Mouse (Mus musculus) neural tube, embryonic 14.5 days (tissue): ENCODE data around the gene Msrb1. TPM values are rescaled to one million over a fixed set of nuclear protein-coding genes. Genes with fewer than 3 reads are reported as not detected.
"Not testable (repeated sequence)": the region's sequence is repeated elsewhere in the genome, so short reads cannot be mapped to it uniquely, and the experiment has no call there.

ENCODE experiments used
- ATAC-seq: fragments of 200-750 bp; cut with Nextera tagmentation; 2 replicates; pipeline ENCODE4 v1.8.0; 2017; ENCODE audit warnings: low read depth, mild to moderate bottlenecking, moderate TSS enrichment, moderate library complexity
- H3K27ac ChIP-seq: fragments of 300-500 bp; sonication (generic); 2 replicates; pipeline ENCODE4 v1.5.1; 2014; ENCODE audit warnings: low read depth, mild to moderate bottlenecking, control low read depth, low read length, moderate library complexity, mixed read lengths
- H3K27me3 ChIP-seq: fragments of 300-500 bp; sonication (generic); 2 replicates; pipeline ENCODE4 v1.6.1; 2014; ENCODE audit warnings: low read length; ENCODE audit not compliant: control insufficient read depth, insufficient read depth
- H3K36me3 ChIP-seq: fragments of 300-500 bp; sonication (generic); 2 replicates; pipeline ENCODE4 v1.6.1; 2014; ENCODE audit warnings: low read length, mixed read lengths; ENCODE audit not compliant: control insufficient read depth, insufficient read depth
- H3K4me1 ChIP-seq: fragments of 300-500 bp; sonication (generic); 2 replicates; pipeline ENCODE4 v1.6.1; 2014; ENCODE audit warnings: low read length; ENCODE audit not compliant: control insufficient read depth, insufficient read depth
- H3K4me2 ChIP-seq: fragments of 300-500 bp; sonication (generic); 2 replicates; pipeline ENCODE4 v1.6.1; 2014; ENCODE audit warnings: mild to moderate bottlenecking, low read depth, low read length, control low read depth
- H3K4me3 ChIP-seq: fragments of 300-500 bp; sonication (generic); 2 replicates; pipeline ENCODE4 v1.5.1; 2014; ENCODE audit warnings: low read depth, low read length, control low read depth, mixed read lengths
- H3K9ac ChIP-seq: fragments of 300-500 bp; sonication (generic); replicated peaks from 2 replicates; pipeline ENCODE4 v1.6.1; 2014; ENCODE audit warnings: low read depth, mild to moderate bottlenecking, control low read depth, low read length, mixed read lengths
- H3K9me3 ChIP-seq: fragments of 300-500 bp; sonication (generic); 2 replicates; pipeline ENCODE4 v1.6.1; 2016; ENCODE audit warnings: low read length; ENCODE audit not compliant: control insufficient read depth
- WGBS: fragments of 180-500 bp; shearing (Covaris S2); extraction: QIAGEN DNeasy Blood & Tissue Kit; methylation state at CpG from one replicate; pipeline ENCODE4 v1.1.7; 2014; 5-methylcytosine and 5-hydroxymethylcytosine counted together
- polyA plus RNA-seq: library from polyadenylated mRNA; unstranded; fragments of >200 nt; fragmentation: Nextera tagmentation; extraction: Ambion mirVana; gene quantifications from 2 replicates; pipeline ENCODE4 v1.2.1, GENCODE M21; 2014

The Msrb1 gene
- polyA plus RNA-seq, 1 experiment from 2014 or later = 27.7 TPM

DNA sequence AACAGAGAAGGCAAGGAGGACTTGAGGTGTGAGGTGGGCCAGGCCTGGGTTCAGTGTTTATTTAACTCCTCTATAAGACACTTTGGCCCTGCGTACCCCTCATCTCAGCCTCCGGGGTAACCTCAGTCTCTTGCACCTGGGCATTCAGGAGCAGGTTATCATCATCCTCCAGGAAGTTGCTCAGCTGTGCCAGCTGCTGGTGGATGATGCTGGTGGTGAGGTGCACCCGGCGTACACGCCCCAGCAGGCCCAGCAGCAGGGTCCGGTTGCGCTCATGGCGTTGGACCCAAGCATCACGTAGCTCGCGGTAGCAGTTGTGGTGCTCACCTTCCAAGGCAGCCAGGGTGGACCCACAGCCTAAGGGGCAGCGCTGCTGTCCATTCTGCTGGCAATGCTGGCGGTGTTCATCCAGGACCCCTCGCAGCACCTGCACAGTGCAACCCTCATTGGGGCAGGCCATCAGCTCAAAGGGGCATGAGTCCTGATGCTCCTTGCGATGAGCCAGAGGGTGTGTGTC, 20.2 kb upstream of the Msrb1 start:
- H3K4me2 ChIP-seq = no peak overlapping the region
- H3K27ac ChIP-seq = no peak overlapping the region
- peaks cover 6% of the 10 kb centered on the region; the same call in 1 of the 2 replicates for H3K4me1 ChIP-seq
- WGBS = 95% methylated on average over 15 of the region's 15 CpGs
- no peak overlapping the region for H3K9ac ChIP-seq
- H3K36me3 ChIP-seq = peaks cover 6% of the 10 kb centered on the region
- no peaks in the 10 kb centered on the region for H3K27me3 ChIP-seq
- no peak overlapping the region for H3K4me3 ChIP-seq
- no peak for ATAC-seq
- no peaks in the 10 kb centered on the region for H3K9me3 ChIP-seq

DNA sequence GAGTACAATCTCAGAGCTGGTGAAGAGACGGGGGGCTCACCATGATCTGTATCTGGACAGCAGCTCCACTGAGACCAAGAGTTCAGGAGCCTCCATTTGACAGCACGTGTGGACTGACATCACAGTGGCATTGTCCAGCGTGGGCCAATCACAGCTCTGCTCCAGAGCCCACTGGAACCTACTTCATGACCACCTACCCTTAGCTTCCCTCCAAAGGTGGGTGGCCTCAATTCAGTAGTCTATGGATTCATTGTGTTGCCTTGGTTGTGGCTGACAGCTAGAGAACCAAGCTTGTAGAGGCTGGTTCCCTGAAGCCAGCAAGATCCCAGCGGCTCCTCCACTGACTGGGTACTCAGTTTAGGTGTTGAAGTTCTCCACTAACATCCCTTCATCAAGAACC, 18.5 kb upstream of the Msrb1 start, which contains the start of the genes Rnf151 and Rps2:
TSS of gene Rnf151 (minus strand) at position 121 of the 400 bp plus-strand sequence.
TSS of gene Rps2 (plus strand) at position 174 of the 400 bp plus-strand sequence.
- Histone ChIP-seq H3K9ac (no peak within 1 kb of the TSS), H3K4me2 (peak within 1 kb of the TSS; percentile 55), H3K9me3 (no peaks in the 10 kb centered on the region), H3K27ac (no peak within 1 kb of the TSS), H3K4me1 (peaks cover 21% of the 10 kb centered on the region), H3K4me3 (peak within 1 kb of the TSS; percentile 83; the same call in 1 of the 2 replicates), H3K27me3 (no peaks in the 10 kb centered on the region), H3K36me3 (peaks cover 19% of the 10 kb centered on the region)
- WGBS = 86% methylated on average over 4 of the region's 4 CpGs
- ATAC-seq = no peak

DNA sequence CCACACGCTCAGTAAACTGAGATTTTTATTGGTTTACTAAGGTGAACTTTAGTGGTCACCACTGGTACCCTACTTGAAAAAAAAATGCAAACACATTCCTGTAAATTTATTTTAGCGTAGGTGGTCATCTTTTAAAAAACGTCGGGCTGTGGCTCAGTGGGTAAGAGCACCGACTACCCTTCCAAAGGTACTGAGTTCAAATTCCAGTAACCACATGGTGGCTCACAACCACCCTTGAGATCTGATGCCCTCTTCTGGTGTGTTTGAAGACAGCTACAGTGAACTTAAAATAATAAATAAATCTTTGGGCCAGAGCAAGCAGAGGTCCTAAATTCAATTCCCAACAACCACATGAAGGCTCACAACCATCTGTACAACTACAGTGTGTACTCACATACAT, 17.5 kb upstream of the Msrb1 start:
- not testable (repeated sequence) for H3K9me3 ChIP-seq, H3K27ac ChIP-seq, H3K27me3 ChIP-seq, ATAC-seq
- Histone ChIP-seq H3K4me2 (peak overlapping the region; percentile 55), H3K9ac (peak overlapping the region; percentile 83), H3K4me3 (peak overlapping the region; percentile 83), H3K4me1 (peaks cover 28% of the 10 kb centered on the region), H3K36me3 (peaks cover 19% of the 10 kb centered on the region)
- WGBS = 65% methylated on average over 5 of the region's 5 CpGs

DNA sequence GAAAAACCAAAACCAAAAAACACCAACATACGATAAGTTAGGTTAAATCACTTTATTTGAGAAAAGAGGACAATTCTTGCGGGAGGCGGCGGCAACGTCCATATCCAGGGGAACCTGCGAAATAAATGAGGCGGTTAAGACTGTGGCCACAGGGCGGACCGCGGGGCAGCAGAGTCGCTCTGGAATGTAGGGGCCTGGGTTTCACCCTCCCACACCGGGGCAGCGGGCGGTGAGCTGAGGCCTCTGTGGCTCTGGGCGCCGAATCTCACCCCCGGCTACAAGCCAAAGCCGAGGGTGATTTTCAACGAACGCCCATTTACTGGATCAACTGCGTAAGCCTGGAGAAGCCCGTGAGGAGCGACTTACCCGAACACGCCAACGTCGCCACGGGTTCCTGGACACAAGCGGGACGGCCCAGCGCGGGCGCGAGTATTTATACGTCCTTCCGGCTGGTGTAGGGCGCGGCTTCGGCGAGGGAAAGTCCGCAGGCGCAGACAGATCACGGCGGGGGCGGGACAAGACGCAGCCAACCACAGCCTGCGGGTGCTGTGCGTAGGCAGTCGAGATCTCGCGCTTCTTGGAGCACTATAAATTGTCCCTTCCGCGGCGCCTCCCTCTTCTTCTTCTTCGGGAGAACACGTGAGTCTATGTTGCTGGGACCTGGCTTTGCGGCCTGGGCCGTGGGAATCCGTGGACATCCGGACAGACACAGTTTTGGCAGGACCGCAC, 16.8 kb upstream of the Msrb1 start:
- H3K4me2 ChIP-seq = peak overlapping the region; percentile 71
- peak; percentile 98 for ATAC-seq
- WGBS = 0% methylated on average over 61 of the region's 61 CpGs
- H3K9me3 ChIP-seq = no peaks in the 10 kb centered on the region
- H3K27me3 ChIP-seq = no peaks in the 10 kb centered on the region
- H3K27ac ChIP-seq = peak overlapping the region; percentile 87
- H3K4me1 ChIP-seq = peaks cover 28% of the 10 kb centered on the region
- H3K9ac ChIP-seq = peak overlapping the region; percentile 83
- H3K4me3 ChIP-seq = peak overlapping the region; percentile 83
- H3K36me3 ChIP-seq = peaks cover 19% of the 10 kb centered on the region

DNA sequence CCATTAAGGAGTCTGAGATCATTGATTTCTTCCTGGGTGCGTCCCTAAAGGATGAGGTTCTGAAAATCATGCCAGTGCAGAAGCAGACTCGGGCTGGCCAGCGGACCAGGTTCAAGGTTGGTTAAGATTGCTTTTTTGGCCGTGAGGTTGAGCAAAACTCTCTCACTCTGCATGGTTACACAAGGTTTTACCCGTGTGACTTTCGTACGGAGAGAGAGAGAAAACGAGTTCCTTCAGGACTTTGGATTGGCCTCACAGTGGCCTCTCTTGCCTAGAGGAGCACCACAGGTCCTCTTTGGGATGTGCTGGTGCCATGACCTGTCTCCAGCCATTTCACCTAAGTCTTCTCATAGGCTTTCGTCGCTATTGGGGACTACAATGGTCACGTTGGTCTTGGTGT, 15.8 kb upstream of the Msrb1 start:
- not testable (repeated sequence) for H3K27ac ChIP-seq

DNA sequence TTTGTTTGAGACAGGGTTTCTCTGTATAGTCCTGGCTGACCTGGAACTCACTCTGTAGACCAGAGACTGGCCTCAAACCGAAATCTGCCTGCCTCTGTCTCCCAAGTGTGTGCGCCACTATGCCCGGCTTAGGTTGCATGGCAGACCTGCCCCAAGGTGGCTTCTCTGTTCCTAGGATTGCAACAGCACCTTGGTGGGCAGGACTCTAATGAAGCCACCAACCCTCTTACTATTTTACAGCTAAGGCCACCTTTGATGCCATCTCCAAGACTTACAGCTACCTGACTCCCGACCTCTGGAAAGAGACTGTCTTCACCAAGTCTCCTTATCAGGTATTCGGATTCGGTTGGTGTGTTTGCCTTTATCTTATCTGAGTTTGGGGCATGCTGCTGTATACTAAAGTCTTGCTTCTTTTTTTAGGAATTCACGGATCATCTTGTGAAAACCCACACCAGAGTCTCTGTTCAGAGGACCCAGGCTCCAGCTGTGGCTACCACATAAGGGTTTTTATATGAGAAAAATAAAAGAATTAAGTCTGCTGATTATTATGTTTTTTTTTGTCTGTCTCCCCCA, 15.0 kb upstream of the Msrb1 start:
- Histone ChIP-seq H3K4me1 (peaks cover 28% of the 10 kb centered on the region), H3K9ac (0 out of 2 replicates have a peak overlapping the region, but pooled peaks have one; percentile 32), H3K4me3 (peak overlapping the region; percentile 83; the same call in 1 of the 2 replicates), H3K4me2 (peak overlapping the region; percentile 71), H3K36me3 (peaks cover 14% of the 10 kb centered on the region)
- not testable (repeated sequence) for H3K27ac ChIP-seq, H3K9me3 ChIP-seq, ATAC-seq, H3K27me3 ChIP-seq
- 74% methylated on average over 7 of the region's 7 CpGs for WGBS

More for the DNA sequence above, 15.8 kb upstream of the Msrb1 start:
- not testable (repeated sequence) for H3K27me3 ChIP-seq, H3K9me3 ChIP-seq, ATAC-seq
- 1% methylated on average over 11 of the region's 11 CpGs for WGBS
- H3K4me2 ChIP-seq = peak overlapping the region; percentile 71
- H3K36me3 ChIP-seq = peaks cover 19% of the 10 kb centered on the region
- peaks cover 28% of the 10 kb centered on the region for H3K4me1 ChIP-seq
- H3K9ac ChIP-seq = peak overlapping the region; percentile 83
- H3K4me3 ChIP-seq = peak overlapping the region; percentile 83

DNA sequence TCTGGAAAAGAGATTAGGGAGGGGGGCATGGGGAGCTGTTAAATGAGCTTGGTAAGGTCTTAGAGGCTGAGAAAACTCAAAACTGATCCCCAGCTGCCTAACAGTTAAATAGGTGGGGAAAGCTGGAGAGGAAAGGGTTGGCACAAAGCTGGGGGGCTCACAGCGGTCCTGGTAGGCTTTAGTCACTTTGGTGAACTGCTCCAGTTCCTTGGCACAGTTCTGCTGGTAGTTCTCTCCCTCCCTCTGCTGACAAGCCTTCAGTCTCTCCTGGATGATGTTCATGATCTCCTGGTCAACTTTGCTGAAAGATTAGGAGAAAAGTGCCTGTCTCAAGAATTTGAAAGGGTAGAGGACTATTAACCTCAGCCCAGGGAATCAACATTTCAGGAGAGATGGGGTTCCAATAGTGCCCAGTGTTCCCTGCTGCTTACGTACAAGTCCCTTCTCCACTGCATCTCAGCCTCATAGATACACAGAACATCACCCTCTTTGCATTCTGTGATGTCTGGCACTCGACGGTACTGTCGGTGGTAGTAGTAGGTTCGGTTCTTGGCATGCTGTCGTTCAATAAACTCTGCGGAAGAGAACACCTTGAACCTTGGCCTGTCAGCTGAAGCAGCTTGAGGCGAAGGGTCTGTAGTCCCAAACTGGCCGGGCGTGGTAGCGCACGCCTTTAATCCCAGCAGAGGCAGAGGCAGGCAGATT, 14.1 kb upstream of the Msrb1 start:
- peaks cover 14% of the 10 kb centered on the region for H3K36me3 ChIP-seq
- no peaks in the 10 kb centered on the region for H3K27me3 ChIP-seq
- H3K4me1 ChIP-seq = peaks cover 28% of the 10 kb centered on the region
- no peaks in the 10 kb centered on the region for H3K9me3 ChIP-seq
- 0 out of 2 replicates have a peak overlapping the region, but pooled peaks have one; percentile 4 for H3K4me3 ChIP-seq
- peak overlapping the region; percentile 81; the same call in 1 of the 2 replicates for H3K4me2 ChIP-seq
- no peak for ATAC-seq
- 34% methylated on average over 13 of the region's 13 CpGs for WGBS
- no peak overlapping the region for H3K9ac ChIP-seq
- H3K27ac ChIP-seq = no peak overlapping the region

DNA sequence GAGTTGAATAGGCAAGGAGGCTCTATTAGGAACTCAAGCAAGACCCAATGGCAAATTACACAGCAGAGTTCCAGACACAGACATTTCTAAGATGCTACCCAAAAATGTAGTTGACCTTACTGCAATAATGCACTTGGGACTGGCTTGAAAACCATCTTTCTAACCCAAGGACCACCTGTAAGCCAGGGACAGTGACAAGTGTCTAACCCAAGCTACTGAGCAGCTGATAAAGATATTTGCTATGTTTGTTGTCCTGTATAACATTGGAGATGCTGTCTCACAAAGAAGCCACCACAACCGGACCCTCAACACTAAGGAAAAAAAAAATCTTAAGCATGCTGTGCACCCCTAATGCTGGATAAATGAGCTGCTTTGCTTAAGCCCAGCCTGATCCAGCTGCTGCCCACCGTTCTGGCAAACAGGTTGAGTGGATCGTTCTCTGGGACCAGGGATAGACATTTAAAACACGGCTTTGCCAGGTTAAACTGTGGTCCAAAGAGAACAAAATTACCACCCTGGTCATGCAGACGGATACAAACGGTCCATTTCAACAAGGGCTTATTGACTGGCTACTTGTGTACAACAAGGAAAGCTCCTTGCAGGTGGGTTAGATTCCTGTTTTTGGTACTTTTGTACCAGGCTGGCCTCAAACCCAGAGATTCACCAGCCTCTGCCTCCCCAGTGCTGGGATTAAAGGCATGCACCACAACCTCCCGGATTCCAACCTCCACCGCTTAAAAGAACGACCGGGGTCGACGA, 13.1 kb upstream of the Msrb1 start:
- H3K4me2 ChIP-seq = peak overlapping the region; percentile 81
- peaks cover 14% of the 10 kb centered on the region for H3K36me3 ChIP-seq
- H3K27ac ChIP-seq = no peak overlapping the region
- peak overlapping the region; percentile 86 for H3K9ac ChIP-seq
- no peaks in the 10 kb centered on the region for H3K9me3 ChIP-seq
- H3K4me1 ChIP-seq = peaks cover 28% of the 10 kb centered on the region
- no peaks in the 10 kb centered on the region for H3K27me3 ChIP-seq
- WGBS = 3% methylated on average over 12 of the region's 12 CpGs
- peak overlapping the region; percentile 76 for H3K4me3 ChIP-seq
- ATAC-seq = no peak
